Mouse (Mus musculus): ENCODE results near the gene Ccser2.

Ccser2 gene

DNA sequence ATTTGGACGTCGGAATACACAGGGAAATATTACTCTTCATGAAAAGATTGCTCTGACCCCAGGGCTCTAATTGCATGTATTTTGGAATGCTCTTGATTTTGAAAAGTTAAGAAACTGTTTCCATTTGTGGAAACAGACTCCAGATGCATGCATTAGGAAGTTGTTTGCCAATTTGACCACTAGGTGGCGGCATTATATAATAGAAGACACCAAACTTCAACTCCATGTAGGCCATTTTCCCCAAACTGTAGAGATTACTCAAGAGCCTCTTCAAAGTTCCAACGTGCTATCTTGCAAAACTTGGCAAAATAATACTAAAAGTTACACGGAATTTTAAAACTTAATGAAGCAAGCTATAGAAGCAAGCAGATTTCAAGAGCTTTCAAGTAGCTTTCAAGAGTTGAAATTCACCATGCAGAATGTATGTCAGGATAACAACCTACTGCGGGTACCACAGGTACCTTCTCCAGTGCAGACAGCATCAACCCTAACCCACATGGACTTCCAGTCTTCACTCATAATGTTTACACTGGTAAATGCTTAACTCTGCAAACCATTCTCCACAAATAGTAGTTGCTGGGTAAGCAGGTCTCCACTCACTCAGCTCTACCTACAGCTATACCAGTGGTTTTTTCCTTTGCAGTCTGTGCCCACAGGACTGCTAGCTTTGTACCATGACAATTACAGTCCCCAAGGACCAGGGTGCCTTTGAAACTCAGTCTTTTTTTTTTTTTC is 101.4 kb downstream of the Ccser2 start:
- peak; percentile 72 to 74 for DNase-seq

- DNase-seq, result peak; percentile 93 to 95
Measured at GRCm38 (mm10) chr14:36863877-36864489, 104.6 kb downstream of the Ccser2 start.

GRCm38 (mm10) chr14:36862387-36862786 is 106.2 kb downstream of the Ccser2 start:
- peak; percentile 75 to 76 for DNase-seq

- no peak for DNase-seq
Measured at GRCm38 (mm10) chr14:36858932-36859331, 109.6 kb downstream of the Ccser2 start.

DNA sequence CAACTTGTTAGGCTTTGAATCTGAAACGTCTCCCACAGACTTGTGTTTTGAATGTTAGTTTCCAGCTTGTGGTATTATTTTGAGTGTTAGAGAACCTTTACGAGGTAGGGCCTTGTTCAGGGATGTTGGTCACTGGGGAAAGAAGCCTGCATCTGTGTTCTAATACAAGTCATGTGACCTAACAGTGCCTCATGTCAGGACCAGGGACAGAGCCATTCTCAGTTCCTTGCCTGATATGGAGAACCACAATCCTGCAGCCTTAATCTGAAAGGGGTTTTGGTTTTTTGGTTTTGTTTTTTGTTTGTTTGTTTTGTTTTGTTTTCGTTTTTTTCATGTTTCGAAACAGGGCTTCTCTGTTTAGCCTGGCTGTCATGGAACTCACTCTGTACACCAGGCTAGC is 115.6 kb downstream of the Ccser2 start:
- peak; percentile 54 to 59 for DNase-seq

GRCm38 (mm10) chr14:36848860-36849259 is 119.7 kb downstream of the Ccser2 start:
- no peak for DNase-seq
